In the genomic region with DNA sequence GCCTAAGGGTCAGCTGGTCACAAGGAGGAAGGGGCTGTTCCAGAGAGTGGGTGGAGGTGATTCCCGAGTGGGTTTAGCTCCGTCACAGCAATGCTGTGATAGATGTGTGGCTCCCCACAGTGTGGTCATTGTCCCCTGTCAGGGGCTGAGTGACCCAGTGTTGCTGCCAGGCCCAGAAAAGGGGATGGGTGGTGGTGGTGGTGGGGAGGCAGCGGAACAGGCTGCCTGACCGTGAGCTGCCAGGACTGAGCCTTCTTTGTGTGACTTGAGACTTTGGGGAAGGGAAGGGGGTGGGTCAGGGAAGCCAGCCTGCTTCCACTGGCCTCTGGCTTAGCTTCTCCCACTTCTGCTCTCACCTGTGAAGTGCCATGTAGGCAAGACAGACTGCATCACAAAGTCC, we compare ENCODE assay signal across 8 mouse cellular contexts. TPM values are rescaled to one million over a fixed set of nuclear protein-coding genes. Genes with fewer than 3 reads are reported as not detected.
DNase-seq lines count a peak whose midpoint lies in the region; ATAC-seq and TF ChIP-seq lines count a peak whose summit lies in the region.
"Had no signal": no experiment of that assay in that cellular context is flagged by ENCODE, and none has a peak within 500 bp of the region (broad histone marks: within the 10 kb centered on the region; RNA-seq: fewer than 3 reads in every experiment).

No protein-coding gene starts in this region.

- peak overlapping the region; percentile 71 for H3K9ac ChIP-seq in lung, postnatal 0 days (replicated peaks; ENCODE audit: low read depth)
- H3K9ac ChIP-seq in forebrain, postnatal 0 days = no peak overlapping the region
- peak overlapping the region; percentile 73 for H3K9ac ChIP-seq in limb, embryonic 14.5 days (ENCODE audit: low read depth, low read length, severe bottlenecking)
- H3K9ac ChIP-seq in stomach, embryonic 15.5 days = no peak overlapping the region

- no peak for DNase-seq in lung, postnatal 0 days (ENCODE audit: low spot score)
- DNase-seq in lung, postnatal 25 days (ENCODE audit: low spot score) = no peak
- no peak for DNase-seq in forebrain, postnatal 0 days
- no peak for DNase-seq in limb, embryonic 14.5 days (ENCODE audit: low spot score)
- no peak for DNase-seq in left cerebral cortex, adult 11 months (ENCODE audit: low spot score)
- no peak for DNase-seq in left cerebral cortex, adult 8-10 months (ENCODE audit: low spot score in 2 of 2)

- TF ChIP-seq EP300 in lung, postnatal 0 days (IDR thresholded peaks at IDR 0.05) = no peak

- H3K4me2 ChIP-seq in lung, postnatal 0 days (replicated peaks; ENCODE audit: low read depth, low read length) = peak overlapping the region; percentile 66
- peak overlapping the region; percentile 96; the same call in 1 of the 2 replicates for H3K4me2 ChIP-seq in forebrain, postnatal 0 days (ENCODE audit: low read depth)
- peak overlapping the region; percentile 81 for H3K4me2 ChIP-seq in limb, embryonic 14.5 days (replicated peaks; ENCODE audit: low read depth, low read length, severe bottlenecking)
- H3K4me2 ChIP-seq in stomach, embryonic 15.5 days = peak overlapping the region; percentile 65

- H3K27ac ChIP-seq in lung, postnatal 0 days (ENCODE audit: low read length) = peak overlapping the region; percentile 88
- no peak overlapping the region for H3K27ac ChIP-seq in forebrain, postnatal 0 days (ENCODE audit: low read depth, low read length)
- peak overlapping the region; percentile 83 for H3K27ac ChIP-seq in limb, embryonic 14.5 days (replicated peaks; ENCODE audit: low read depth, low read length)
- H3K27ac ChIP-seq in stomach, embryonic 15.5 days = peak overlapping the region; percentile 89

- peak overlapping the region; percentile 62 for H3K4me3 ChIP-seq in lung, postnatal 0 days (ENCODE audit: low read depth, low read length)
- no peak overlapping the region for H3K4me3 ChIP-seq in forebrain, postnatal 0 days (ENCODE audit: low read depth, low read length)
- peak overlapping the region; percentile 74 for H3K4me3 ChIP-seq in limb, embryonic 14.5 days (replicated peaks; ENCODE audit: low read length)
- H3K4me3 ChIP-seq in stomach, embryonic 15.5 days (replicated peaks) = peak overlapping the region; percentile 74

- TF ChIP-seq CTCF in lung, postnatal 0 days (IDR thresholded peaks at IDR 0.05) = no peak
- TF ChIP-seq CTCF in forebrain, postnatal 0 days (IDR thresholded peaks at IDR 0.05; ENCODE audit: low read depth) = no peak

- 33% methylated on average over 3 of the region's 4 CpGs for WGBS in lung, postnatal 0 days
- WGBS in forebrain, postnatal 0 days = 17% methylated on average over 4 of the region's 4 CpGs
- WGBS in limb, embryonic 14.5 days = 28% methylated on average over 4 of the region's 4 CpGs
- 23% methylated on average over 4 of the region's 4 CpGs for WGBS in stomach, embryonic 15.5 days

- no peak for ATAC-seq in lung, postnatal 0 days
- ATAC-seq in forebrain, postnatal 0 days = no peak
- ATAC-seq in limb, embryonic 14.5 days (ENCODE audit: low FRiP score, low read depth) = no peak
- no peak for ATAC-seq in stomach, embryonic 15.5 days (ENCODE audit: insufficient read depth, low FRiP score, low read depth)

- H3K4me1 ChIP-seq in lung, postnatal 0 days (ENCODE audit: insufficient read depth, low read depth, low read length) = peaks cover 27% of the 10 kb centered on the region
- 0 out of 2 replicates have a peak, but pooled peaks cover 3% of the 10 kb centered on the region for H3K4me1 ChIP-seq in forebrain, postnatal 0 days (ENCODE audit: insufficient read depth)
- peaks cover 56% of the 10 kb centered on the region for H3K4me1 ChIP-seq in limb, embryonic 14.5 days (ENCODE audit: control insufficient read depth, insufficient read depth, low read length)
- H3K4me1 ChIP-seq in stomach, embryonic 15.5 days = peaks cover 64% of the 10 kb centered on the region

- TF ChIP-seq POLR2A in limb, embryonic 14.5 days (IDR thresholded peaks at IDR 0.05; ENCODE audit: borderline replicate concordance, extremely low read depth, insufficient read depth, insufficient read length) = no peak

- H3K36me3 ChIP-seq in lung, postnatal 0 days (ENCODE audit: insufficient read depth, low read length) = peaks cover 22% of the 10 kb centered on the region; the same call in 1 of the 2 replicates
- peaks cover 8% of the 10 kb centered on the region; the same call in 1 of the 2 replicates for H3K36me3 ChIP-seq in forebrain, postnatal 0 days (ENCODE audit: insufficient read depth)
- peaks cover 43% of the 10 kb centered on the region for H3K36me3 ChIP-seq in limb, embryonic 14.5 days (ENCODE audit: control insufficient read depth, insufficient read depth, low read length)
- H3K36me3 ChIP-seq in stomach, embryonic 15.5 days = peaks cover 10% of the 10 kb centered on the region; the same call in 1 of the 2 replicates

- no peaks in the 10 kb centered on the region for H3K9me3 ChIP-seq in lung, postnatal 0 days (ENCODE audit: low read length)
- H3K9me3 ChIP-seq in forebrain, postnatal 0 days (ENCODE audit: low read length) = no peaks in the 10 kb centered on the region
- no peaks in the 10 kb centered on the region for H3K9me3 ChIP-seq in limb, embryonic 14.5 days (ENCODE audit: control insufficient read depth, low read length)
- H3K9me3 ChIP-seq in stomach, embryonic 15.5 days = no peaks in the 10 kb centered on the region

- no peaks in the 10 kb centered on the region for H3K27me3 ChIP-seq in lung, postnatal 0 days (replicated peaks; ENCODE audit: insufficient read depth, low read length)
- peaks cover 6% of the 10 kb centered on the region for H3K27me3 ChIP-seq in forebrain, postnatal 0 days (ENCODE audit: insufficient read depth, low read length)
- H3K27me3 ChIP-seq in limb, embryonic 14.5 days (ENCODE audit: control insufficient read depth, insufficient read depth, low read length) = no peaks in the 10 kb centered on the region
- no peaks in the 10 kb centered on the region for H3K27me3 ChIP-seq in stomach, embryonic 15.5 days (replicated peaks)

RNA-seq across cellular contexts. Expression of a gene that starts 2.8 kb away (rescaled TPM):
- polyA plus RNA-seq in lung, postnatal 0 days (2015; fragmentation: Nextera tagmentation; extraction: Ambion mirVana) = 242 and 258 TPM in 2 replicates
- 38.0 and 42.7 TPM in 2 replicates for total RNA-seq in forebrain, postnatal 0 days (2014; rRNA removed)
- polyA plus RNA-seq in forebrain, postnatal 0 days (2015; fragmentation: Nextera tagmentation; extraction: Ambion mirVana) = 42.5 and 45.1 TPM in 2 replicates
- 158 and 161 TPM in 2 replicates for polyA plus RNA-seq in limb, embryonic 14.5 days (2012; rRNA removed)
- polyA plus RNA-seq in limb, embryonic 14.5 days (2014; fragmentation: Nextera tagmentation; extraction: Ambion mirVana) = 192 and 199 TPM in 2 replicates
- 156 and 157 TPM in 2 replicates for polyA plus RNA-seq in stomach, embryonic 15.5 days (2015; fragmentation: Nextera tagmentation; extraction: Ambion mirVana)
- total RNA-seq in left cerebral cortex, adult 8-10 months (2022) = 10 to 100 TPM; 27.8 to 37.9 (median 30.3) TPM

RNA-seq across cellular contexts. Expression of a gene that starts 9.4 kb away (rescaled TPM):
- polyA plus RNA-seq in lung, postnatal 0 days (2015; fragmentation: Nextera tagmentation; extraction: Ambion mirVana) = 0.02 TPM in 2 replicates
- total RNA-seq in forebrain, postnatal 0 days (2014; rRNA removed) = 0.08 and 0.10 TPM in 2 replicates
- 0.05 and 0.18 TPM in 2 replicates for polyA plus RNA-seq in forebrain, postnatal 0 days (2015; fragmentation: Nextera tagmentation; extraction: Ambion mirVana)
- polyA plus RNA-seq in limb, embryonic 14.5 days (2012; rRNA removed) = 0.92 and 0.93 TPM in 2 replicates
- polyA plus RNA-seq in limb, embryonic 14.5 days (2014; fragmentation: Nextera tagmentation; extraction: Ambion mirVana) = 0.26 and 0.36 TPM in 2 replicates
- polyA plus RNA-seq in stomach, embryonic 15.5 days (2015; fragmentation: Nextera tagmentation; extraction: Ambion mirVana) = 0.10 and 0.21 TPM in 2 replicates
- total RNA-seq in left cerebral cortex, adult 8-10 months (2022) = under 1 TPM; 0.08 to 0.49 (median 0.23) TPM
- total RNA-seq: layer of hippocampus, postnatal 10 days had no signal

RNA-seq across cellular contexts. Expression of a gene that starts 10.2 kb away (rescaled TPM):
- polyA plus RNA-seq in lung, postnatal 0 days (2015; fragmentation: Nextera tagmentation; extraction: Ambion mirVana) = 3.7 and 4.4 TPM in 2 replicates
- total RNA-seq in forebrain, postnatal 0 days (2014; rRNA removed) = 2.5 and 2.6 TPM in 2 replicates
- 2.0 TPM in 2 replicates for polyA plus RNA-seq in forebrain, postnatal 0 days (2015; fragmentation: Nextera tagmentation; extraction: Ambion mirVana)
- 6.5 and 6.6 TPM in 2 replicates for polyA plus RNA-seq in limb, embryonic 14.5 days (2012; rRNA removed)
- polyA plus RNA-seq in limb, embryonic 14.5 days (2014; fragmentation: Nextera tagmentation; extraction: Ambion mirVana) = 4.1 and 4.4 TPM in 2 replicates
- polyA plus RNA-seq in stomach, embryonic 15.5 days (2015; fragmentation: Nextera tagmentation; extraction: Ambion mirVana) = 3.1 and 4.1 TPM in 2 replicates
- total RNA-seq in left cerebral cortex, adult 8-10 months (2022) = 1 to 10 TPM in 3 of 4 experiments, under 1 TPM in 1; 0.70 to 1.3 (median 1.1) TPM

RNA-seq across cellular contexts. Expression of a gene that starts 27.3 kb away (rescaled TPM):
- polyA plus RNA-seq in lung, postnatal 0 days (2015; fragmentation: Nextera tagmentation; extraction: Ambion mirVana) = 22.2 and 28.8 TPM in 2 replicates
- total RNA-seq in forebrain, postnatal 0 days (2014; rRNA removed) = 3.9 and 7.7 TPM in 2 replicates
- polyA plus RNA-seq in forebrain, postnatal 0 days (2015; fragmentation: Nextera tagmentation; extraction: Ambion mirVana) = 3.9 and 4.6 TPM in 2 replicates
- polyA plus RNA-seq in limb, embryonic 14.5 days (2012; rRNA removed) = 32.7 and 41.4 TPM in 2 replicates
- 41.6 and 43.4 TPM in 2 replicates for polyA plus RNA-seq in limb, embryonic 14.5 days (2014; fragmentation: Nextera tagmentation; extraction: Ambion mirVana)
- 86.1 and 95.2 TPM in 2 replicates for polyA plus RNA-seq in stomach, embryonic 15.5 days (2015; fragmentation: Nextera tagmentation; extraction: Ambion mirVana)
- total RNA-seq in left cerebral cortex, adult 8-10 months (2022) = 10 to 100 TPM in 2 of 4 experiments, 1 to 10 TPM in 2; 8.4 to 12.5 (median 9.4) TPM

Comparison
In these comparisons a context has a peak if more than half of its experiments do, and no peak if none do; other contexts are left out.
1. H3K9ac ChIP-seq: peak in lung, postnatal 0 days (single experiment) and limb, embryonic 14.5 days (single experiment); none in forebrain, postnatal 0 days (single experiment) and stomach, embryonic 15.5 days (single experiment).
2. Peak in every context shown above with its lines, with median percentiles within 50 percentile points of each other: H3K4me2 ChIP-seq.